Mouse (Mus musculus) large intestine, adult 2 months (tissue): ENCODE measurements around the gene Auh. TPM values are rescaled to one million over a fixed set of nuclear protein-coding genes. Genes with fewer than 3 reads are reported as not detected.

Experiments
- DNase-seq: peaks from one replicate; pipeline ENCODE4 v3.0.0-alpha.2; 2012; ENCODE audit warnings: low read depth, low spot score
- WGBS: fragments of 180-500 bp; shearing (Covaris S2); methylation state at CpG from one replicate; pipeline ENCODE4 v1.1.7; 2018; 5-methylcytosine and 5-hydroxymethylcytosine counted together
- polyA plus RNA-seq: library from polyadenylated mRNA; depleted of rRNA; stranded (reverse); fragments of >200 nt; gene quantifications from 2 replicates; pipeline ENCODE4 v1.2.3, GENCODE M21; 2012

The Auh gene
- polyA plus RNA-seq, 1 experiment = 15.2 TPM

DNA sequence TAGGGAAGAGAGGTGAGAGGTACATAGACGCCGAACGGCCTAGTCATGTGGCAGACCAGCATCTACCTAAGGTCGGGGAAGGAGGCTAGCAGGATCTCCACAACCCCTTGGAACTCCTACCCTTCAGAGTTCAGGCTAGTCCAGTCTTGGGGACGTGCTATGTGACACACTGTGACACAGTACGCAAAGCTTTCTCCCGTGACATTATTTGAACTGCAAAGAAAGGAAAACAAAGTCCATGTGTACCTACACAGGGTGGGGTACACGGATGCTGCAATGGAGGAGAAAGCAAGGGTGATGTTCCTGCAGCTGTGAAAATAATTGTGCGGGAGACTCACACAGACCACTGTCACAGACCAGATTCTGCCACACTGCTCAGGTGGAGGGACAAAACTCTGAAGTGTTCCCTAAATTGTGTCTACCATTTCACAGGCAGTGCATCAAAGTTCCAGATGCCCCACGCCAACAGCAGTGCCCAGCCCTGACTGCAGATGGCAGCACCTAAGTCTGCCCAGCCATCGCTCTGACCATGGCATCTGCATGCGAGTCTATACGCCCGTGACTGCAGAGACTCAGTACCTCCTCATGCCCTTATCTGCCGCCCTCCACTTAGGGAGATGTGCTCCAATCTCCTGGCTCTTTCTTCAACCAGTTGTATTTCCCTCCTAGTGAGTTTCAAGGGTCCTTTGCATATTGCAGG lies 79.3 kb downstream of the Auh start:
- 36% methylated on average over 15 of the region's 15 CpGs for WGBS
- peak; percentile 47 for DNase-seq

DNA sequence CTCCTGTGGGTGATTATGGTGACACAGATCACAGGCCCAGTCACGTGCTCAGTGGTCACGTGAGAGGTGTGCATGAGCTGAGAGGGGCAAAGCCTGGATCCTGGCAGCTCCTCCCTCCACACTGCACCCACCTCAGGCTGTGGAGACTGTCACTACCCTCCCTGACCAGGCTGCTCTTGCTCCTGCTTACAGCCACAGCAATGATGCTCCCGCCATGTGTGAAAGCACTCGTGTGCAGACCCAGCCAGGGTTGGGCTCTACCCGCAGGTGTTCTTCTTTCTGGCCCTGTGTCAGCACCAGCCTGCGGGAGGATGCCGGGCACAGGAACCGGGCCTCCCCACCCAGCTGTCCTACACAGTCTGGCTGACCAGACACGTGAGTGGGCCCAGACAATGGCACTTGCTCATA lies 80.1 kb downstream of the Auh start:
- DNase-seq = no peak
- 54% methylated on average over 9 of the region's 9 CpGs for WGBS

DNA sequence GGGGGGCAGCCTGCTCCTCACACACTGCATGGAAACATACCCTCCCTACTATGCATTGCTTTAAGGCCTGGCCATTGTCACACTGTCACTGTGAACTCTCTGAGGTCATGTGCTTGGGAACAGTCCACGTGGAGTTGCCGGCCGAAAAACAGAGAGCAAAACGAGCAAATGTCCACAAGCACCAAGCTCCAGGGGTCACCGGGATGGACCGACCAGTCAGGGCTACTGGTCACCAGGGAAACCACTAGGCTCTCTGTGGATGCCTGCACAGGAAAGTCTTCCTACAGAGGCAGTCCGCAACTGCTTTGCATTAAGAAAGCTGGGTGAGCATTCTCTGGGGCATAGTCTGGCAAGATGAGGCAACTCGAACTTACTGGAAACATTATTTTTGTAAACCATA lies 82.0 kb downstream of the Auh start:
- 85% methylated on average over 8 of the region's 8 CpGs for WGBS
- no peak for DNase-seq

DNA sequence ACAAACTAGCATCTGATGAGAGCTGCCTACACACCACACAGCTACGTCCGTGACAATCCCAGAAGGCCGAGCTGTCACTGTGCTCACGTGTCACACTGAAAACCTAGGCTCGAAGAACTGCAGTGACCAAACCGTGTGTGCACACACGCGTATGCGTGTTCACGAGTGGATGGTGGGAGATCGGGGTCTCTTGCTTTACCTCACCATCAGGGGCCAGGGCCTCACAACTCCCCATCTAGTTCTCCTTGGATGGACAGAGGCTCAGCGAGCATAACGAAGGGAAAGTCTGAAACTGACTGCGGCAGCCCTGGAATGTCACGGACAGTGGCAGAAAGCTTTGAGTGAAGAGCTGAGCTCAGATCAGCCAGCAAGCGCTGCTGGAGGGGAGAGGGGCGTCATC lies 82.4 kb downstream of the Auh start:
- no peak for DNase-seq
- 91% methylated on average over 17 of the region's 17 CpGs for WGBS

DNA sequence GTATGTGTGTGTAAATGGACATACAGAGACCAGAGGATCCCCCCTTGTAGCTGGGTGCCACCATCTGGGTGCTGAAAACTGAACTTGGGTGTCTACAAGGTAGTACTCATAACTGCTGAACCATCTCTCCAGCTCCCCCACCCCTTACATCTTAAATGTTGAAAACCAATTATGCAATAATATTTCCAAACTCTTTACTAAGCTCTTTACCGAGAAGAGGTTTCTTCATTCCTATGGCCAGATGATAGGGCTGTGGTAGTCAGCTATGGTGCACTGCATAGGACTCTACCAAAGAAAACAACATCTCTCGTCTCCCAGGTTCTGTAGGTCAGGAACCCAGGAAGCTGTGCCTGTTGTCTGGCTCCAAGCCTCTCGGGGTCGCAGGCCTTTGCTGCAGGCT lies 83.9 kb downstream of the Auh start:
- 88% methylated on average over 4 of the region's 4 CpGs for WGBS
- DNase-seq = no peak

DNA sequence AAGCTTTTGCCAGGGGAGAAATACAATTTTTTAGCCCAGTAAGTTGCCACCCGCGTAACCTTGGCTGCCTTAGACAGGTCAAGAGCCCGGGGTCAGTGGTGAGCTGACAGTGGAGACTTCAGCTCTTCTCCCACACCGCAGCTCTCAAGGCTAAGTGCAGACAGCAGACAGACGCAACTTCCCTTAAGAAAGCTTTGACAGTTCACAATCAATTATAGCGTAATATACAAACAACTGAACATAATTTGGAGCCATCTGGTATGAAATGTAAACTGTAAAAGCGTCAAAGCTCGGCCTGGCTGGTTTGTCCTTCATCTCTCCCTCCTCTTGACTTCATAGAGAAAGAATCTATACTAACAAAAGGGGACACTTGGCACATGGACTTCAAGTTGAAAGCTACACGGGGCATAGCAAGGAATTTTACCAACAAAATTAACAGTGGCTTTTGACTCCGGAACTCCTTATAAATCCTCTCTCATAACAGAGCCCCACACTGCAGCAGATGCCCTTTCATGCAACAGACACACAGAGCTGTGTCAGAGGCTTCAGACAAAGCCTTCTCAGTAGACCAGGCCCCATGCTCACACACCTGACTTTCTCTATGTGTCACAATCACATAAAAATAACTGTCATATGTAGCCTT lies 85.8 kb downstream of the Auh start:
- no peak for DNase-seq
- WGBS = 73% methylated on average over 10 of the region's 10 CpGs

DNA sequence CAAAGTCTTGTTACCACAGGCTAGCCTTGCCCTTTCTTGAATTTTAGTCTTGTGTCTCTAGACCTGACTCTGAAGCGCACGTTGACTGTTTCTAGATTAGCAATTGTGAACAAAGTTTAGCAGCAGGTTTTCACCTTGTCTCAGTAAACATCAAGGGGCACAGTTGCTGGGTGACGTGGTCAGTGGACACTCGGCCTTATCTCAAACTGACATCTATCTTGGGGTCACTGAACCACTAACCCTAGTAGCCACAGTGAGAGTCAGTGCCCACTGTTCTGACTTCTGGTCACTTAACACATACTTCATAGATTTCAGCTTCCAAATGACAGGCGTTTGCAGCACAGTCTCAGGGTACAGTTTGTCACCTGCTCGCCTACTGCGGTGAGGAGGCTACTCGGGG lies 93.2 kb downstream of the Auh start:
- 92% methylated on average over 8 of the region's 8 CpGs for WGBS
- no peak for DNase-seq

DNA sequence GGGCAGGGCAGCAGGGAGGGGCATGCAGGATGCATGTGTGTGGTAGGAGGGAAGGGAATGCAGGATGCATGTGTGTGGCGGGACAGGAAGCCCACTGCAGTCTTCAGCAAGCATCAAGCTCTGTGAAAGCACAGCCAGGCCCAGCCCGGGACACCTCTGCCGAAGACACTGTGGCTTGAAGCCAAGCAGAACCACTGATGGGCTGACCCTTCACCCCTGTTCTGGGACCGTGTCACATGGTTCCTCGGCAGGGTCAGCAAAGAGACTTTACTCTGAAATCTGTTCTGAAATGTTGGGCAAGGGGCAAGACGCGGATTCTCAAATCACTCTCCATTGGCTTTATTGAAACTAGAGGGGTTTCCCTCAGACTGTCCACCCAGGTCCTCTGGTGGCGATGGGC lies 94.9 kb downstream of the Auh start:
- WGBS = 84% methylated on average over 8 of the region's 8 CpGs
- no peak for DNase-seq

DNA sequence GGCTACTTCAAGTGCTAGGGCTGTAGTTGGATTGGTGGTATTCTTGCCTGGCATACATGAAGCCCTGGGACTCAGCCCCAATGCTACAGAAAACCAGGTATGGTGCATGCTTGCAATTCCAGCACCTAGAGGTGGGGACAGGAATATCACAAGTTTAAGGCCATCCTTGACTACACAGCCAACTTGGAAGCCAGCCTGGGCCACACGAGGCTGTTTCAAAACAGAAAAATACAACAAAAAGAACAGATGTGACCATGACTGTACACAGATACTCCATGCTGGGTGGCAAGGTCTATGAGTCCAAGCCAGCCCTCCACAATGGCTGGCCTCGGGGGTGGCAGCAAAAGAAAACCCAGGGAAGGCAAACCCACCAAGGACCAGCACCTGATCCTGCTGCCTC lies 95.7 kb downstream of the Auh start:
- DNase-seq = no peak
- WGBS = 88% methylated on average over 2 of the region's 2 CpGs

DNA sequence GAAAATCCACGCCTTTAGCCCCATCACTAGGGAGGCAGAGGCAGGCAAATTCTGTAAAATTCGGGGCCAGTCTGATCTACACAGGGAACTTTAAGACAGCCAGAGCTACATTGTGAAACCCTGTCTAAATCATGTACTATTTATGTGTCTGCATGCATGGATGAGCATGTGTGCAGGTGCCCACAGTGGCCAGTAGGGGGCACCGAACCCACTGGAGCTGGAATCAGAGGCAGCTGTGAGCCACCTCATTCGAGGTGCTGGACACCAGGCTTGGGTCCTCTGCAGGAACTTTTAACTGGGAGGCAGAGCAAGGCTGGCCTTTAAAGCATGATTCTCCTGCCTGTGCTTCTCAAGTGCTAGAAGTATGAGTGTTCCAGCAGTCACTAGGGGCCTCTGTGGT lies 96.3 kb downstream of the Auh start:
- DNase-seq = no peak
- WGBS = 81% methylated on average over 4 of the region's 4 CpGs

DNA sequence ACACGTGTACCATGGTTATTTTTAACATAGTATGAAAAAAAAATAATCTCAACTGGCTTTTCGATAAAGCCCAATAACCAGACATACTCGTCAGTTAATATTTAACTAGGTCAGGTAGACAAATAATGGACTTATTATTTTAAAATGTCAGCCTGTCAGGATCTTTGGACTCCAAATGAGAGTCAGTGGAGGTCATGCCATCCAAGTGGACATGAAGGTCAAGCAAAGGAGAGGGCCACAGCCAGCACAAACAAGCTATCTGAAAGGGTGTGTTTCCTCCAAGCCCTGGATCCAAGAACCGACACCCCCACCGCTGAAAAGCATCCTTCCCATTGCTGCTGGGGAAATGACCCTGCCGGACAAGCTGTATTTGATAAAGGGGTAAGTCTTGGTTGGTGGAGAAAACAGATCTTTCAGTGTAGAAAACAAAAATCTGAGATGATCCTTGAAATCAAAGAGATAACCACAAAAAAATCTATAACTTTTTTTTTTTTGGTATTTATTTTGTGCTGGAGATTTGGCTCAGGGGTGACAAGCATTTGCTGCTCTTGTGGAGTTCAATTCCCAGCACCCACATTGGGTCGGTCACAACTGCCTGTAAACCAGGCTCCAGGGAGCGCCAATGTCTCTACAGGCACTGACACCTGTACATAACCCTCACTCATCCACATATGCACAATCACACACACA lies 96.9 kb downstream of the Auh start:
- no peak for DNase-seq
- 63% methylated on average over 8 of the region's 8 CpGs for WGBS

DNA sequence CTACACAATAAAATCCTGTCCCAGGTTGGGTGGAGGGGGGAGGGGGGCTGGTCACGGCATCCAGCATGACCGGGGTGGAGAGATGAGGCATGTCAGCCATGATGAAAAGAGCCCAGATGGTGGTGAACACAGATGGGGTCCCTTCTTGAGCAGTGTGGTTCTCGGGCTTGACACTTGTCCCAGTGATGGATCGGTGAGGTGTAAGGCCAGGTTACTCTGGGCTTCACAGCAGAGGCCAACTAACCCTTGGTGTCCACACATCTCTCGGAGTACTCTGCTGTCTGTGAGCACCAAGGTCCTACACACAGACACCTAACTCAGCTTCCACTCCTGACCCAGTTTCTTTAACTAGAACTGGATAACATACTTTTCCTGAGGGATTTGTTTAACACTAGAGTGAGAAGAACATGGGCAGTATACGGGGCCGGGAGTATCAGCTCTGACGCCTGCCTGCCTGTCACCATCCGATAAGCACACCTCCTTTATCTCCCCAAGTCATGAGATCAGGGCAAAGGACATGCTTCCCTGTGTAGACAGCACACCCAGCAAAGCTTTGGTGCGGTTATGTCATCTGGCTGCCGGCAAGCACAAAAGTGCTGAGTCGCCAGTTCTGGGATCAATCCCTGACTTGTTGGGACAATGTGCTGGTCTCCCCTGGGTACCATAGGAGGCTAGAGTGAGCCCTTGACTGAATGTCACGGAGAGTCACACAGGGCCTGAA lies 98.3 kb downstream of the Auh start:
- 74% methylated on average over 13 of the region's 13 CpGs for WGBS
- no peak for DNase-seq

DNA sequence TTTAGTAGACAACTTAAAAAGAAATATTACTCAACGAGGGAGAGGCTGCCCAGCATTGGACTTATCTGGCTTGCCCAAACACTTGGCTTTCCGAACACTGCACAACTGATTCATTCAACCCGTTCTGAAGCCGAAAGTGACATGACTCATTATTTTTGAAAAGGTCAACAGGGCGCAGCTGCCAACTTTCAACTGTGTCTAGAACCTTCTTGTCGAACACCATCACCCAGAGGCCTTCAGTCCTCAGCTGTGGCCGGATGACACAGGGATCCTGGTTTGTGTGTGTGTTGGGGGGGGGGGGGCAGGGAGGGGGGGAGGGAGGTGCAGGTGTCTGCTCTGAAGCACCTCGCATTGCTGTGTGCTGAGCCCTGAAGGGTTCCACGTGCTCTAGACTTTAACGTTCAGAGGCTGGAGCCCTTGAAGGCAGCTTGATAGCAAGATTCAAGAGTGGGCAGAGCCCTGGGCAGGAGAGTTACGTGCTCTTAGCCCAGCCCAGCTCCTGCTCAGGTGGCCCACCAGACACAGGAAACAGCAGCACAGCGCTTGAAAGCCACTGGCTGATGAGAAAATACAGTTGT lies 100.4 kb downstream of the Auh start:
- 64% methylated on average over 12 of the region's 12 CpGs for WGBS
- DNase-seq = no peak

DNA sequence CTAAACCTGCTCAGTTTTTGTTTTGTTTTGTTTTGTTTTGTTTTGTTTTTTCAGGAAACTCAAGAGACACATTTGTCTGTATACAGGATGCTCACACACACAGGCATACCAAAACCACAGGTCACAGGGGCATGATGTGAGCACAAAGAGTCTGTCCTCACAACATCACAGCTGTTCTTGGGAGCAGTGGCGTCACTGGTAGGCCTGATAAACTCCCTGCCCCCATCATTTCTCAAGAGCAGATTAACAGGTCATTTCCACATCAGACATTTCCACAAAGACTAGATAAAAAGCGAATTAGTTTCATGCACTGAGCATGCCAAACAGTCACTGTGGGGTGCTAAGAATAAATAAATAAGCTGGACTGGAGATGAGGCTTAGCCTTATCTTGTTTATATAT lies 101.3 kb downstream of the Auh start:
- DNase-seq = no peak
- WGBS = 72% methylated on average over 2 of the region's 2 CpGs

DNA sequence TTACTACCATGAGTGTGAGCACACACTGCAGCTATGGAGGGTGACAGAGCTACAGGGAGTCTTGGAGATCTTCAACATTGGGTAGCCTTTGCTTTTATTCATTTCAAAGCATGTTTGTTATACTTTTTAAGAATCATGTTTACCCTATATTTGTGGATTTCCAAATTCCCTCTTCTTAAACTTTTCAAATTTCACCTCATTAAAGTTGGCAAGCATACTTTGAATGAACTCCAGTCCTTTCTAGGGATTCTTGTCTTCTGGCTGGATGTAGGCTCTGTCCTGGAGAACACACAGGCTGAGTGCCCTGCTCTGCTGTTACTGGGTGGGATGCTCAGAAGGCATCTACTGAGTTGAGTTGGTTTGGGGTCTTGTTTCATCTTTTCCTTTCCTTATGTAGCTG lies 102.8 kb downstream of the Auh start:
- no peak for DNase-seq

DNA sequence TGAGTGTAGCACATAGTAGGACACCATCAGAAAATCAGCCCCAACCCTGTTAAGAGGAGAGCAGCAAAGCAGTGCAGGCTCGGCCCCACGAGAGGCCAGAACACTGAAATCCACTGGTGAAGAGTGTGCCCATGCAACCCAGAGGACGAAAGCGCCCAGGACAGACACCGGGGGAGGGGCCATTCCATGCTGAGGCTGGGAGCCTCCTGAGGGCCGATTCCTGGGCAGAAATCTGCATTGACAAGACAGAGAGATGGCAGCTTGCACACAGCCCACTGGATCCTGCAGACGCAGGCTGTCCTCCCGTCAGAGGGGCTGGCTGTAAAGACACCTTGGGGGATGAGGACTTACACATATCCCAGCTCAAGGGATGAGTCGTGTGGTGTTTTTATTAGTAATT lies 104.7 kb downstream of the Auh start:
- DNase-seq = no peak
- 31% methylated on average over 9 of the region's 9 CpGs for WGBS

DNA sequence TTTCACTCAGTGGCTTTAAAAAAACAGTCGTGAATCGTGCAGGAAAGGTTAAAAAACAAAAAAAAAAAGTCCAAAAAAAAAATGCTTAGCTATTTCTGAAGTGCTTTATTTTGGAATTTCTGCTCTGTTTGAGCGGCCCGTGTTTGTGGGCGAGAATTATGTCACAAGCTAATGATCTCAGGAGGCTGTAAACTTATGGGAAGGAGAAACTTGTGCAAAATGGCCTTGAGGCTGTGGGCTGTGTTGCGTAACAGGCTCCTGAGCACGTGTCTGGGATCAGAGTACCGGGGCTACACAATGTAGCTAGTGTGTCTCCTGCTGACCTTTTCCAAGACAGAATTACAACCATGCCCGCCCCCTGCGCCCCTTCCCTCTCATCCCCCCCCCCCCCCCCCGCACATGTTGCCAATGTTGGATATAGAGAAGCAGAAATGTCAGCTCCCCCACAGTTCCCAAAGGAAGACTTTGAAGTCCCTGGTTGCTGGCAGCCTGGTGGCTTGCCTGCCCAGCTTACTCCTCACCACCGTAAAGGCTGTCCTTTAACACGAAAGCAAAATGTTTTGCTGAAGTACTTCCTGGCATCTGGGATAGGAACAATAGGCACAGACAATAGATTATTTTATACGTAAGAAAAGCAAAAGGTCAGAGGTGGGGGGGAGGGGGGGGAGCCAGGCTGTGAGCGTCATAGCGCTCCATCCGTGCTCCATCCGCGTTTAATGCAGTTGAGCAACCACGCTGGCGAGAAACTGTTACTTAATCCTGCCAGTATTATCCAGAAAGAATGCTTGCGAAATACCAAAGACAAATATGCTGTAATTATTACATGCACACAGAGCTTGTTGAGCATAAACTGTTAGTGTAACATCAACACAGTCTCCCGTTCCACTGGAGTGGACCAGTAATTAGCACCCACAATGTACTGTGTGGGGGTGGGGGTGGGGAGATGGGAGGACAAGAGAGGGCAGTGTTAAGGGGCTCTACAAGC lies 107.0 kb downstream of the Auh start:
- WGBS = 5% methylated on average over 23 of the region's 23 CpGs
- no peak for DNase-seq

DNA sequence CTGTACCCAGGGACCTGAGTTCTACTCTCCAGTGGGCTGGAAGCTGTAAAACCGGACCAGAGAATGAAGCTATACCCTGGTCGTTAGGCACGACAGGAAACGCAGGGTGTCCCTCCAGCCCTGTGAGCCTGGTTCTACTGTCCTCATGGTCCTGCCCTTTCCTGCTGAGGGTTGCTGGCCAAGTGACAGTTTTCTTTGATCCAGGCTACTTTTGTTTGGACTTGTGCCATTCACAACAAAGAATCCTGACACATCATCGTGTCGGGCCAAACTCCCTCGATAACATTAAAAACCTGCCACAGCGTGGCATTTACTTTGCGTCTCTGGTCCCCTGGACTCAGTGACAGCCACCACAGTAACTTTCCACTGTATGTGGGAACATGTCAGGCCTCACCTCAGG lies 107.9 kb downstream of the Auh start:
- WGBS = 11% methylated on average over 9 of the region's 9 CpGs
- DNase-seq = no peak

DNA sequence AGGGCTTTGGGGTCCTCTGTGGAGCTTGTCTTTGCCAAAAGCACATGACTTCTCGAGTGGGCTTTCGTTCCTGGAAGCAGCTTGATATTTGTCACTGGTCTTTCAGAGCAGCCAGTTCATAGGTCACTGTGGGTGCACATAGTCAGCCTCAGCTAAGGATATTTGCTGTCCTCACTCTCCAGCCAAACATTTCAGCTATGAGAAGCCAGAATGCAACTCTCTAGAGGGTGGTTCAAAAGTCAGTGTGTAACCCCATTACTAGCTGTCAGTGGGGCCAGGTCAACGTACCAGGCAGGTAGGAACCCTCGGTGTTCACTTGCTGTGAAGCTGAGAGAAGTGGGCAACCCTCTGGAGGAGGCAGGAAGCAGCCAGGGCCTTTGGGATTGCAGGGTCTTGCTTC lies 109.6 kb downstream of the Auh start:
- 80% methylated on average over 4 of the region's 4 CpGs for WGBS
- DNase-seq = no peak
